ENCODE assay signal across 8 mouse cellular contexts in the genomic region with DNA sequence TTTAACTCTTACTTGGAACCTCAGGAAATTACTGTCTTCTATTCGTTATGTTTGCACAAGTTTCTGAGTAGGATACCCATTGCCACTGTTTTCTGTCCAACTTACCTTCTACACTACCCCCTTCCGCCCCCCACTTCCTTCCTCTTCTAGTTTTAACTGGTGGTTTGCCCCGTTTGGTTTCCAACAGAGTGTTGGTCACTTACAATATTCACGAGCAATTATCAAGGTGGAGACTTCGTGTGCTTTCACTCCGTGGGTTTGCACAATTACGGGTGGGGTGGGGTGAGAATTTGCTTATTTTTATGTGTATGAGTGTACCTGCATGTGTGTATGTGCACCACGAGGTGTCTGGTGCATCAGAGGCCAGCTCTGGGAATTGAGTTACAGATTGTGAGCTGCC. TPM values are rescaled to one million over a fixed set of nuclear protein-coding genes. Genes with fewer than 3 reads are reported as not detected.
A peak's percentile ranks its signal among the peaks of the same experiment; 100 is the strongest.
DNase-seq lines count a peak whose midpoint lies in the region; ATAC-seq and TF ChIP-seq lines count a peak whose summit lies in the region.

No protein-coding gene starts in this region.

- peak overlapping the region; percentile 94 for H3K4me3 ChIP-seq in heart, embryonic 11.5 days (ENCODE audit: low read depth, low read length)
- peak overlapping the region; percentile 72 for H3K4me3 ChIP-seq in C2C12 (ENCODE audit: insufficient read depth, poor library complexity, severe bottlenecking)
- H3K4me3 ChIP-seq in embryonic facial prominence, embryonic 13.5 days, result peak overlapping the region; percentile 93
- H3K4me3 ChIP-seq in limb, embryonic 12.5 days (replicated peaks), result peak overlapping the region; percentile 70
- peak overlapping the region; percentile 30; the same call in 1 of the 2 replicates for H3K4me3 ChIP-seq in small intestine, adult 2 months (ENCODE audit: low read depth, low read length)

- H3K27me3 ChIP-seq in heart, embryonic 11.5 days (ENCODE audit: control insufficient read depth, insufficient read depth, low read length), result no peaks in the 10 kb centered on the region
- no peaks in the 10 kb centered on the region for H3K27me3 ChIP-seq in C2C12 (ENCODE audit: control insufficient read depth, insufficient read depth, insufficient read length)
- no peaks in the 10 kb centered on the region for H3K27me3 ChIP-seq in embryonic facial prominence, embryonic 13.5 days
- no peaks in the 10 kb centered on the region for H3K27me3 ChIP-seq in limb, embryonic 12.5 days
- no peaks in the 10 kb centered on the region for H3K27me3 ChIP-seq in small intestine, adult 2 months (ENCODE audit: control insufficient read depth, insufficient read depth, low read length)

- H3ac ChIP-seq in C2C12 (ENCODE audit: control insufficient read depth, insufficient read length, low read depth), result peak overlapping the region; percentile 22

- peak overlapping the region; percentile 98 for H3K9ac ChIP-seq in heart, embryonic 11.5 days (ENCODE audit: low read depth, low read length)
- H3K9ac ChIP-seq in embryonic facial prominence, embryonic 13.5 days, result peak overlapping the region; percentile 97
- peak overlapping the region; percentile 94 for H3K9ac ChIP-seq in limb, embryonic 12.5 days (replicated peaks)

- no peak for DNase-seq in heart, adult 18-20 months
- no peak for DNase-seq in right cerebral cortex, postnatal 25 days
- no peak for DNase-seq in cerebellum, adult 8-10 months

- peaks cover 46% of the 10 kb centered on the region for H3K4me1 ChIP-seq in heart, embryonic 11.5 days (ENCODE audit: control insufficient read depth, insufficient read depth, low read length)
- peaks cover 13% of the 10 kb centered on the region for H3K4me1 ChIP-seq in embryonic facial prominence, embryonic 13.5 days
- H3K4me1 ChIP-seq in limb, embryonic 12.5 days (replicated peaks), result peaks cover 12% of the 10 kb centered on the region
- peaks cover 4% of the 10 kb centered on the region; the same call in 1 of the 2 replicates for H3K4me1 ChIP-seq in small intestine, adult 2 months (ENCODE audit: control insufficient read depth, insufficient read depth, insufficient read length, low read length)

- H3K27ac ChIP-seq in heart, embryonic 11.5 days (ENCODE audit: low read depth, low read length), result peak overlapping the region; percentile 92; the same call in 1 of the 2 replicates
- peak overlapping the region; percentile 92; the same call in 1 of the 2 replicates for H3K27ac ChIP-seq in embryonic facial prominence, embryonic 13.5 days
- H3K27ac ChIP-seq in limb, embryonic 12.5 days, result no peak overlapping the region
- H3K27ac ChIP-seq in small intestine, adult 2 months (ENCODE audit: insufficient read depth, low read depth, low read length), result no peak overlapping the region

- H3K9me3 ChIP-seq in heart, embryonic 11.5 days (replicated peaks; ENCODE audit: control insufficient read depth, low read length), result no peaks in the 10 kb centered on the region
- no peaks in the 10 kb centered on the region for H3K9me3 ChIP-seq in embryonic facial prominence, embryonic 13.5 days
- no peaks in the 10 kb centered on the region for H3K9me3 ChIP-seq in limb, embryonic 12.5 days

- ATAC-seq in heart, embryonic 11.5 days (replicated peaks; ENCODE audit: insufficient number of reproducible peaks, low FRiP score, low TSS enrichment), result no peak
- ATAC-seq in embryonic facial prominence, embryonic 13.5 days (ENCODE audit: insufficient number of reproducible peaks, insufficient read depth, low FRiP score, low TSS enrichment, low read depth), result no peak
- ATAC-seq in limb, embryonic 12.5 days (ENCODE audit: insufficient number of reproducible peaks, insufficient read depth, low FRiP score, low TSS enrichment, low read depth), result no peak

- H3K79me2 ChIP-seq in C2C12 (ENCODE audit: control insufficient read depth, insufficient read depth), result peaks cover 99% of the 10 kb centered on the region

- TF ChIP-seq POLR2A in small intestine, adult 2 months (IDR thresholded peaks at IDR 0.05; ENCODE audit: low read depth, low read length), result no peak

- H3K4me2 ChIP-seq in heart, embryonic 11.5 days, result peak overlapping the region; percentile 87
- peak overlapping the region; percentile 75 for H3K4me2 ChIP-seq in embryonic facial prominence, embryonic 13.5 days
- H3K4me2 ChIP-seq in limb, embryonic 12.5 days, result peak overlapping the region; percentile 83

- H3K79me3 ChIP-seq in C2C12 (ENCODE audit: low read depth), result peaks cover 58% of the 10 kb centered on the region

- peaks cover 7% of the 10 kb centered on the region; the same call in 1 of the 2 replicates for H3K36me3 ChIP-seq in heart, embryonic 11.5 days (ENCODE audit: control insufficient read depth, insufficient read depth, low read length)
- H3K36me3 ChIP-seq in C2C12 (ENCODE audit: control insufficient read depth, insufficient read depth), result peaks cover 20% of the 10 kb centered on the region
- H3K36me3 ChIP-seq in embryonic facial prominence, embryonic 13.5 days, result peaks cover 30% of the 10 kb centered on the region
- H3K36me3 ChIP-seq in limb, embryonic 12.5 days, result peaks cover 40% of the 10 kb centered on the region
- H3K36me3 ChIP-seq in small intestine, adult 2 months (ENCODE audit: control insufficient read depth, insufficient read depth, low read length), result peaks cover 11% of the 10 kb centered on the region

- WGBS in heart, embryonic 11.5 days (ENCODE audit: insufficient replicate concordance), result 16% methylated on average over 8 of the region's 8 CpGs
- 11% methylated on average over 8 of the region's 8 CpGs for WGBS in embryonic facial prominence, embryonic 13.5 days
- 16% methylated on average over 8 of the region's 8 CpGs for WGBS in limb, embryonic 12.5 days
- WGBS in small intestine, adult 2 months, result 2% methylated on average over 8 of the region's 8 CpGs

- no peak for TF ChIP-seq CTCF in C2C12 (IDR thresholded peaks at IDR 0.05; ENCODE audit: control insufficient read depth, insufficient read depth, insufficient read length)
- TF ChIP-seq CTCF in small intestine, adult 2 months (IDR thresholded peaks at IDR 0.05; ENCODE audit: extremely low read depth, insufficient read length, insufficient replicate concordance, low read depth, low read length), result no peak

TF ChIP-seq in C2C12, 6 proteins besides CTCF, POLR2A, EP300 and RAD21:
- TF ChIP-seq MYOD1 (IDR thresholded peaks at IDR 0.05; ENCODE audit: control insufficient read depth, insufficient read length, low read depth) (no peak), MYOG (IDR thresholded peaks at IDR 0.05; ENCODE audit: control insufficient read depth, extremely low read depth, insufficient read length) (no peak), FOSL1 (IDR thresholded peaks at IDR 0.05; ENCODE audit: insufficient read depth, low read length, poor library complexity, severe bottlenecking) (no peak), CEBPB (IDR thresholded peaks at IDR 0.05; ENCODE audit: low read depth) (no peak), USF1 (IDR thresholded peaks at IDR 0.05; ENCODE audit: low read depth) (no peak), MAX (IDR thresholded peaks at IDR 0.05) (no peak)

RNA-seq across cellular contexts. Expression of a gene that starts 0.8 kb away (rescaled TPM):
- polyA plus RNA-seq in heart, embryonic 11.5 days (2014; fragmentation: Nextera tagmentation; extraction: Ambion mirVana), result 47.9 and 49.7 TPM in 2 replicates
- total RNA-seq in heart, adult 18-20 months (2021), result 10 to 100 TPM; 44.3 to 48.5 TPM
- 27.9 TPM for polyA plus RNA-seq in C2C12 (2012; fragmentation: generic; extraction: Trizol)
- 52.7 and 53.9 TPM in 2 replicates for polyA plus RNA-seq in embryonic facial prominence, embryonic 13.5 days (2015; fragmentation: Nextera tagmentation; extraction: Ambion mirVana)
- 61.1 and 62.4 TPM in 2 replicates for polyA plus RNA-seq in limb, embryonic 12.5 days (2016; fragmentation: Nextera tagmentation; extraction: Ambion mirVana)
- 3.3 and 5.4 TPM in 2 replicates for polyA plus RNA-seq in small intestine, adult 2 months (2012; rRNA removed)

RNA-seq across cellular contexts. Expression of a gene that starts 0.9 kb away (rescaled TPM):
- polyA plus RNA-seq in heart, embryonic 11.5 days (2014; fragmentation: Nextera tagmentation; extraction: Ambion mirVana), result 95.4 and 113 TPM in 2 replicates
- total RNA-seq in heart, adult 18-20 months (2021), result 100 to 1,000 TPM; 177 to 188 TPM
- polyA plus RNA-seq in C2C12 (2012; fragmentation: generic; extraction: Trizol), result 59.9 TPM
- 91.6 and 94.7 TPM in 2 replicates for polyA plus RNA-seq in embryonic facial prominence, embryonic 13.5 days (2015; fragmentation: Nextera tagmentation; extraction: Ambion mirVana)
- polyA plus RNA-seq in limb, embryonic 12.5 days (2016; fragmentation: Nextera tagmentation; extraction: Ambion mirVana), result 116 and 119 TPM in 2 replicates
- 12.1 and 17.6 TPM in 2 replicates for polyA plus RNA-seq in small intestine, adult 2 months (2012; rRNA removed)

RNA-seq across cellular contexts. Expression of a gene that starts 33.8 kb away (rescaled TPM):
- 5.4 and 5.9 TPM in 2 replicates for polyA plus RNA-seq in heart, embryonic 11.5 days (2014; fragmentation: Nextera tagmentation; extraction: Ambion mirVana)
- 10 to 100 TPM; 18.4 to 18.7 TPM for total RNA-seq in heart, adult 18-20 months (2021)
- 10.7 TPM for polyA plus RNA-seq in C2C12 (2012; fragmentation: generic; extraction: Trizol)
- 9.4 and 9.9 TPM in 2 replicates for polyA plus RNA-seq in embryonic facial prominence, embryonic 13.5 days (2015; fragmentation: Nextera tagmentation; extraction: Ambion mirVana)
- 11.9 and 12.2 TPM in 2 replicates for polyA plus RNA-seq in limb, embryonic 12.5 days (2016; fragmentation: Nextera tagmentation; extraction: Ambion mirVana)
- 7.0 and 9.1 TPM in 2 replicates for polyA plus RNA-seq in small intestine, adult 2 months (2012; rRNA removed)

RNA-seq across cellular contexts. Expression of a gene that starts 34.0 kb away (rescaled TPM):
- 7.1 and 8.6 TPM in 2 replicates for polyA plus RNA-seq in heart, embryonic 11.5 days (2014; fragmentation: Nextera tagmentation; extraction: Ambion mirVana)
- total RNA-seq in heart, adult 18-20 months (2021), result 10 to 100 TPM; 10.5 to 12.9 TPM
- 9.1 TPM for polyA plus RNA-seq in C2C12 (2012; fragmentation: generic; extraction: Trizol)
- 10.4 and 10.7 TPM in 2 replicates for polyA plus RNA-seq in embryonic facial prominence, embryonic 13.5 days (2015; fragmentation: Nextera tagmentation; extraction: Ambion mirVana)
- polyA plus RNA-seq in limb, embryonic 12.5 days (2016; fragmentation: Nextera tagmentation; extraction: Ambion mirVana), result 9.9 and 11.9 TPM in 2 replicates
- polyA plus RNA-seq in small intestine, adult 2 months (2012; rRNA removed), result 4.2 and 9.0 TPM in 2 replicates

Comparison
In these comparisons a context has a peak if more than half of its experiments do, and no peak if none do; other contexts are left out.
1. H3K27ac ChIP-seq: peak in heart, embryonic 11.5 days (single experiment) and embryonic facial prominence, embryonic 13.5 days (single experiment); none in limb, embryonic 12.5 days (single experiment) and small intestine, adult 2 months (single experiment).
2. H3K4me3 ChIP-seq: peak in every context shown above with its lines; median percentile 94 in heart, embryonic 11.5 days; 93 in embryonic facial prominence, embryonic 13.5 days; 72 in C2C12; 70 in limb, embryonic 12.5 days; 30 in small intestine, adult 2 months.
3. Peak in every context shown above with its lines, with median percentiles within 50 percentile points of each other: H3K4me2 ChIP-seq and H3K9ac ChIP-seq.